Mouse (Mus musculus) 3134 (cell line): ENCODE measurements around the gene Smc3.
"Not testable (repeated sequence)": the region's sequence is repeated elsewhere in the genome, so short reads cannot be mapped to it uniquely, and the experiment has no call there.

ENCODE experiments used
- DNase-seq: peaks from one replicate; pipeline ENCODE4 v3.0.0-alpha.2; 2011; ENCODE audit warnings: low spot score; ENCODE audit not compliant: insufficient read length; ENCODE audit errors: extremely low read depth

Gene Smc3

GRCm38 (mm10) chr19:53650921-53651320, 50.7 kb downstream of the Smc3 start:
- DNase-seq: no peak

GRCm38 (mm10) chr19:53652267-53652666, 52.1 kb downstream of the Smc3 start:
- DNase-seq: no peak

- peak; percentile 82 for DNase-seq
Observed at GRCm38 (mm10) chr19:53653624-53654467, 53.6 kb downstream of the Smc3 start.

- DNase-seq: not testable (repeated sequence)
Observed at GRCm38 (mm10) chr19:53656443-53656842, 56.2 kb downstream of the Smc3 start.

- no peak for DNase-seq
Observed at GRCm38 (mm10) chr19:53657437-53657836, 57.2 kb downstream of the Smc3 start.

GRCm38 (mm10) chr19:53660722-53661420, 60.7 kb downstream of the Smc3 start:
- DNase-seq: no peak

- DNase-seq: no peak
Observed at GRCm38 (mm10) chr19:53661938-53662722, 61.9 kb downstream of the Smc3 start.

- DNase-seq: no peak
Observed at GRCm38 (mm10) chr19:53664831-53665230, 64.6 kb downstream of the Smc3 start.

- no peak for DNase-seq
Observed at GRCm38 (mm10) chr19:53665391-53665790, 65.2 kb downstream of the Smc3 start.

GRCm38 (mm10) chr19:53666708-53667107, 66.5 kb downstream of the Smc3 start:
- no peak for DNase-seq

GRCm38 (mm10) chr19:53668821-53669220, 68.6 kb downstream of the Smc3 start:
- no peak for DNase-seq

GRCm38 (mm10) chr19:53670625-53671141, 70.5 kb downstream of the Smc3 start:
- DNase-seq: no peak

- DNase-seq: no peak
Observed at GRCm38 (mm10) chr19:53671432-53671831, 71.2 kb downstream of the Smc3 start.

- no peak for DNase-seq
Observed at GRCm38 (mm10) chr19:53674131-53674925, 74.1 kb downstream of the Smc3 start.

GRCm38 (mm10) chr19:53676228-53676627, 76.0 kb downstream of the Smc3 start:
- DNase-seq: no peak

GRCm38 (mm10) chr19:53676718-53677634, 76.8 kb downstream of the Smc3 start, which contains the start of gene Rbm20:
Rbm20 (plus strand) TSS chr19:53677306.
- no peak for DNase-seq

GRCm38 (mm10) chr19:53679194-53679593, 79.0 kb downstream of the Smc3 start:
- DNase-seq: no peak

- DNase-seq: no peak
Observed at GRCm38 (mm10) chr19:53679981-53680380, 79.8 kb downstream of the Smc3 start.

- DNase-seq: no peak
Observed at GRCm38 (mm10) chr19:53682427-53682826, 82.2 kb downstream of the Smc3 start.
